10 mouse cellular contexts compared by ENCODE assay signal in the genomic region with DNA sequence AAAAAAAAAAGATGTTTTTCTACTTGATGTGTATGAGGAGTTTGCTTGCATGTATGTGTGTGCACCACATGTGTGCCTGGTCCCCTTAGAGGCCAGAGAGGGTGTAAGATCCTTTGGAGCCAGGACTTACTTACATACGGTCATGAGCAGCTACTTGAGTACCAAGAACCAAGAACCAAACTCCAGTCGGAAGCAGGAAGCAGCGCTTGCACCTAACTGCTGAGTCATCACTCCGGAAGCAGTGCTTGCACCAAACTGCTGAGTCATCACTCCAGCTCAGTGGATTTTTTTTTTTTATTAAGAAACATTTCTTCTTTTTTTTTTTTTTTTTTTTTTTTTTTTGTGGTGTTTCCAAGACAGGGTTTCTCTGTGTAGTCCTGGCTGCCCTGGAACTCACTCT. TPM values are rescaled to one million over a fixed set of nuclear protein-coding genes. Genes with fewer than 3 reads are reported as not detected.
DNase-seq lines count a peak whose midpoint lies in the region; ATAC-seq and TF ChIP-seq lines count a peak whose summit lies in the region.
"Had no signal": no experiment of that assay in that cellular context is flagged by ENCODE, and none has a peak within 500 bp of the region (broad histone marks: within the 10 kb centered on the region; RNA-seq: fewer than 3 reads in every experiment).

No protein-coding gene starts in this region.

- H3K4me2 ChIP-seq in kidney, postnatal 0 days (ENCODE audit: low read length): no peak overlapping the region

- TF ChIP-seq CTCF in brain, embryonic 14.5 days (IDR thresholded peaks at IDR 0.05; ENCODE audit: borderline replicate concordance, extremely low read depth, insufficient read depth, insufficient read length): no peak
- no peak for TF ChIP-seq CTCF in kidney, postnatal 0 days (IDR thresholded peaks at IDR 0.05; ENCODE audit: low read depth)

- 56% methylated on average over 4 of the region's 4 CpGs for WGBS in kidney, postnatal 0 days

- H3K9ac ChIP-seq in kidney, postnatal 0 days (ENCODE audit: low read depth, low read length): no peak overlapping the region

- H3K36me3 ChIP-seq in kidney, postnatal 0 days (ENCODE audit: insufficient read depth, low read length): no peaks in the 10 kb centered on the region

- H3K27me3 ChIP-seq in kidney, postnatal 0 days (ENCODE audit: insufficient read depth, low read length): no peaks in the 10 kb centered on the region

- H3K27ac ChIP-seq in kidney, postnatal 0 days: peak overlapping the region; percentile 64; the same call in 1 of the 2 replicates

- H3K4me3 ChIP-seq in kidney, postnatal 0 days (replicated peaks; ENCODE audit: low read depth, low read length): no peak overlapping the region

- no peak for TF ChIP-seq POLR2A in brain, embryonic 14.5 days (IDR thresholded peaks at IDR 0.05; ENCODE audit: borderline replicate concordance, extremely low read depth, insufficient read depth, insufficient read length, poor library complexity, severe bottlenecking)

- DNase-seq in thymus, postnatal 0 days (ENCODE audit: low spot score): peak; percentile 41
- DNase-seq in thymus, postnatal 4 days: no peak
- DNase-seq in brain, embryonic 14.5 days (ENCODE audit: low read depth): peak; percentile 60
- DNase-seq in kidney, postnatal 0 days (ENCODE audit: low spot score): peak; percentile 57
- no peak for DNase-seq in spleen, adult 18-20 months
- no peak for DNase-seq in layer of hippocampus, adult 9-11 months
- DNase-seq: cerebellum, postnatal 10 days; heart, adult 11 months; right cerebral cortex, postnatal 25 days had no signal

- H3K4me1 ChIP-seq in kidney, postnatal 0 days (replicated peaks; ENCODE audit: insufficient read depth, low read length): no peaks in the 10 kb centered on the region

- H3K9me3 ChIP-seq in kidney, postnatal 0 days (replicated peaks; ENCODE audit: low read length): no peaks in the 10 kb centered on the region

- ATAC-seq in kidney, postnatal 0 days (replicated peaks; ENCODE audit: low FRiP score, low read depth): 0 out of 2 replicates have a peak, but pooled peaks have one; percentile 37
- no peak for ATAC-seq in activated CD4-positive, CD25-positive, alpha-beta regulatory T cell, adult 4 months

RNA-seq across cellular contexts. Expression of gene Lrp2, which starts 27.4 kb away (rescaled TPM):
- polyA plus RNA-seq in thymus, postnatal 0 days (2015; fragmentation: Nextera tagmentation; extraction: Ambion mirVana): 0.05 and 0.08 TPM in 2 replicates
- 2.0 and 3.4 TPM in 2 replicates for polyA plus RNA-seq in brain, embryonic 14.5 days (2012; rRNA removed)
- 37.5 TPM in 2 replicates for polyA plus RNA-seq in kidney, postnatal 0 days (2015; fragmentation: Nextera tagmentation; extraction: Ambion mirVana)
- polyA plus RNA-seq in activated CD4-positive, CD25-positive, alpha-beta regulatory T cell, adult 4 months (2017; shearing (Covaris generic)): under 1 TPM in 1 of 2 experiments, not detected in 1; 0.44 TPM

RNA-seq across cellular contexts. Expression of gene Bbs5, which starts 33.7 kb away (rescaled TPM):
- polyA plus RNA-seq in thymus, postnatal 0 days (2015; fragmentation: Nextera tagmentation; extraction: Ambion mirVana): 8.9 and 10.2 TPM in 2 replicates
- polyA plus RNA-seq in brain, embryonic 14.5 days (2012; rRNA removed): 18.8 and 19.5 TPM in 2 replicates
- 18.2 and 20.4 TPM in 2 replicates for polyA plus RNA-seq in kidney, postnatal 0 days (2015; fragmentation: Nextera tagmentation; extraction: Ambion mirVana)
- under 1 TPM; 0.62 to 0.70 TPM for polyA plus RNA-seq in activated CD4-positive, CD25-positive, alpha-beta regulatory T cell, adult 4 months (2017; shearing (Covaris generic))

RNA-seq across cellular contexts. Expression of gene Klhl41, which starts 56.7 kb away (rescaled TPM):
- 0.51 and 0.82 TPM in 2 replicates for polyA plus RNA-seq in thymus, postnatal 0 days (2015; fragmentation: Nextera tagmentation; extraction: Ambion mirVana)
- 0.38 and 0.44 TPM in 2 replicates for polyA plus RNA-seq in brain, embryonic 14.5 days (2012; rRNA removed)
- polyA plus RNA-seq in kidney, postnatal 0 days (2015; fragmentation: Nextera tagmentation; extraction: Ambion mirVana): 0.14 and 0.20 TPM in 2 replicates
- polyA plus RNA-seq in activated CD4-positive, CD25-positive, alpha-beta regulatory T cell, adult 4 months (2017; shearing (Covaris generic)): not detected

Comparison
In these comparisons a context has a peak if more than half of its experiments do, and no peak if none do; other contexts are left out.
1. DNase-seq: peak in thymus, postnatal 0 days (single experiment), brain, embryonic 14.5 days (single experiment) and kidney, postnatal 0 days (single experiment); none in thymus, postnatal 4 days (single experiment), spleen, adult 18-20 months (0 of 2) and layer of hippocampus, adult 9-11 months (single experiment).